ENCODE assay signal across 13 mouse cellular contexts in the genomic region with DNA sequence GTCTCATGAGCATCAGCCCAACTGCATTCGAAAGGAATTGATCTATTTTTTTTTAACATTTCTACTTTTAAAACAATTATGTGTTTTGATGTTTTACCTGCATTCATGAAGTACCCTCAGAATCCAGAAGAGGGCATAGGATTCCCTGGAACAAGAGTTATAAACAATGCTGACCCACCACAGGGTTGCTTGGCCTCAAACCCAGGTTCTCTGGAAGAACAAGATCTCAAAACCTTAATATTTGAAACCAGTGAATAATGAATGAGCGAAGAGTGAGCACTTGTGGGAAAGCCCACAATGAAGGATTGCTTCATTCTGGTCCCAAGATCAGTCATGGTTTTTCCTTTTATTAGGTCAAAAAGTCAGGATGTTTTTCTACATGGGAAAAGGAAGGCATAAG.
A peak's percentile ranks its signal among the peaks of the same experiment; 100 is the strongest.
DNase-seq lines count a peak whose midpoint lies in the region; ATAC-seq and TF ChIP-seq lines count a peak whose summit lies in the region.
"Had no signal": no experiment of that assay in that cellular context is flagged by ENCODE, and none has a peak within 500 bp of the region (broad histone marks: within the 10 kb centered on the region; RNA-seq: fewer than 3 reads in every experiment).

No protein-coding gene starts in this region.

- DNase-seq in cerebellum, postnatal 10 days = peak; percentile 11 to 16
- DNase-seq in cerebellum, postnatal 25 days = no peak
- DNase-seq in kidney, adult 8-10 months = peak; percentile 24 to 39
- DNase-seq in ZHBTc4 (ENCODE audit: low read depth, low spot score) = peak; percentile 30
- peak; percentile 49 for DNase-seq in lung, postnatal 0 days (ENCODE audit: low spot score)
- no peak for DNase-seq in Muller cell, postnatal 12 days (ENCODE audit: inconsistent ontology term)
- DNase-seq in cerebellum, adult 9-10 months = no peak
- DNase-seq: embryo, embryonic 11 days; spleen, adult 18-20 months; thymus, postnatal 4 days had no signal

- TF ChIP-seq CTCF in lung, postnatal 0 days (IDR thresholded peaks at IDR 0.05) = peak; percentile 61

- H3K36me3 ChIP-seq in kidney, embryonic 14.5 days (ENCODE audit: control insufficient read depth, insufficient read depth, low read length) = no peaks in the 10 kb centered on the region
- H3K36me3 ChIP-seq in lung, postnatal 0 days (ENCODE audit: insufficient read depth, low read length) = no peaks in the 10 kb centered on the region
- H3K36me3 ChIP-seq: forebrain, embryonic 15.5 days; liver, embryonic 15.5 days had no signal

- no peak overlapping the region for H3K4me3 ChIP-seq in kidney, embryonic 14.5 days (ENCODE audit: low read length)
- no peak overlapping the region for H3K4me3 ChIP-seq in lung, postnatal 0 days (ENCODE audit: low read depth, low read length)
- H3K4me3 ChIP-seq: forebrain, embryonic 15.5 days; liver, embryonic 15.5 days had no signal

- no peaks in the 10 kb centered on the region for H3K4me1 ChIP-seq in kidney, embryonic 14.5 days (ENCODE audit: control insufficient read depth, insufficient read depth, low read length)
- no peaks in the 10 kb centered on the region; the same call in 1 of the 2 replicates for H3K4me1 ChIP-seq in lung, postnatal 0 days (ENCODE audit: insufficient read depth, low read depth, low read length)
- H3K4me1 ChIP-seq: forebrain, embryonic 15.5 days; liver, embryonic 15.5 days had no signal

- 0 out of 2 replicates have a peak, but pooled peaks have one; percentile 36 for TF ChIP-seq EP300 in lung, postnatal 0 days (IDR thresholded peaks at IDR 0.05)

- H3K4me2 ChIP-seq in kidney, embryonic 14.5 days (replicated peaks; ENCODE audit: low read depth, low read length) = no peak overlapping the region
- H3K4me2 ChIP-seq in lung, postnatal 0 days (replicated peaks; ENCODE audit: low read depth, low read length) = no peak overlapping the region
- H3K4me2 ChIP-seq: forebrain, embryonic 15.5 days; liver, embryonic 15.5 days had no signal

- no peaks in the 10 kb centered on the region for H3K27me3 ChIP-seq in kidney, embryonic 14.5 days (ENCODE audit: control insufficient read depth, insufficient read depth, low read length)
- H3K27me3 ChIP-seq in lung, postnatal 0 days (replicated peaks; ENCODE audit: insufficient read depth, low read length) = no peaks in the 10 kb centered on the region
- H3K27me3 ChIP-seq: forebrain, embryonic 15.5 days; liver, embryonic 15.5 days had no signal

- H3K9ac ChIP-seq in kidney, embryonic 14.5 days (ENCODE audit: low read depth, low read length) = no peak overlapping the region
- H3K9ac ChIP-seq in lung, postnatal 0 days (replicated peaks; ENCODE audit: low read depth) = no peak overlapping the region
- H3K9ac ChIP-seq: forebrain, embryonic 15.5 days; liver, embryonic 15.5 days had no signal

- WGBS in kidney, embryonic 14.5 days = 89% methylated on average over 2 of the region's 2 CpGs
- WGBS in lung, postnatal 0 days = 70% methylated on average over 2 of the region's 2 CpGs

- H3K9me3 ChIP-seq in kidney, embryonic 14.5 days (ENCODE audit: control insufficient read depth, low read length) = no peaks in the 10 kb centered on the region
- H3K9me3 ChIP-seq in lung, postnatal 0 days (ENCODE audit: low read length) = no peaks in the 10 kb centered on the region
- H3K9me3 ChIP-seq: forebrain, embryonic 15.5 days; liver, embryonic 15.5 days had no signal

- no peak for ATAC-seq in kidney, embryonic 14.5 days (ENCODE audit: low FRiP score, low TSS enrichment)
- no peak for ATAC-seq in lung, postnatal 0 days
- ATAC-seq: forebrain, embryonic 15.5 days had no signal

- no peak overlapping the region for H3K27ac ChIP-seq in kidney, embryonic 14.5 days (ENCODE audit: low read depth, low read length)
- H3K27ac ChIP-seq in lung, postnatal 0 days (ENCODE audit: low read length) = no peak overlapping the region; the same call in 1 of the 2 replicates
- H3K27ac ChIP-seq: forebrain, embryonic 15.5 days; liver, embryonic 15.5 days had no signal

Comparison
In these comparisons a context has a peak if more than half of its experiments do, and no peak if none do; other contexts are left out.
1. DNase-seq: peak in cerebellum, postnatal 10 days (2 of 2), kidney, adult 8-10 months (2 of 2), ZHBTc4 (single experiment) and lung, postnatal 0 days (single experiment); none in cerebellum, postnatal 25 days (0 of 2), Muller cell, postnatal 12 days (single experiment) and cerebellum, adult 9-10 months (single experiment).